Mouse (Mus musculus): ENCODE data around the gene Myo10. TPM values are rescaled to one million over a fixed set of nuclear protein-coding genes. Genes with fewer than 3 reads are reported as not detected.

Myo10 gene
- polyA plus RNA-seq, 1 experiment from 2014 or later: 77.7 TPM

- no peaks in the 10 kb centered on the region for H3K27me3 ChIP-seq
- no peak overlapping the region for H3K4me3 ChIP-seq
- ATAC-seq (ENCODE audit: low FRiP score, low read depth): no peak
- no peak overlapping the region for H3K4me2 ChIP-seq (replicated peaks)
- WGBS: 92% methylated on average over 8 of the region's 8 CpGs
- H3K4me1 ChIP-seq: no peaks in the 10 kb centered on the region
- no peak overlapping the region for H3K27ac ChIP-seq (replicated peaks)
- no peaks in the 10 kb centered on the region for H3K9me3 ChIP-seq
- no peak overlapping the region for H3K9ac ChIP-seq (replicated peaks)
- peaks cover 95% of the 10 kb centered on the region for H3K36me3 ChIP-seq
Measured at GRCm38 (mm10) chr15:25797179-25797578, 174.9 kb downstream of the Myo10 start.

- Histone ChIP-seq H3K4me3 (no peak overlapping the region), H3K27ac (replicated peaks) (no peak overlapping the region), H3K4me1 (no peaks in the 10 kb centered on the region), H3K4me2 (replicated peaks) (no peak overlapping the region), H3K36me3 (peaks cover 96% of the 10 kb centered on the region), H3K9me3 (no peaks in the 10 kb centered on the region), H3K27me3 (no peaks in the 10 kb centered on the region), H3K9ac (replicated peaks) (no peak overlapping the region)
- WGBS: 100% methylated on average over 1 of the region's 1 CpGs
- no peak for ATAC-seq (ENCODE audit: low FRiP score, low read depth)
Measured at GRCm38 (mm10) chr15:25797888-25798287, 175.6 kb downstream of the Myo10 start.

GRCm38 (mm10) chr15:25801726-25802125, 179.4 kb downstream of the Myo10 start:
- WGBS: 86% methylated on average over 5 of the region's 5 CpGs

GRCm38 (mm10) chr15:25802194-25802593, 179.9 kb downstream of the Myo10 start:
- ATAC-seq (ENCODE audit: low FRiP score, low read depth): no peak
- Histone ChIP-seq H3K4me3 (no peak overlapping the region), H3K9me3 (no peaks in the 10 kb centered on the region), H3K9ac (replicated peaks) (no peak overlapping the region), H3K4me2 (replicated peaks) (no peak overlapping the region), H3K27me3 (no peaks in the 10 kb centered on the region), H3K4me1 (no peaks in the 10 kb centered on the region), H3K36me3 (peaks cover 98% of the 10 kb centered on the region), H3K27ac (replicated peaks) (no peak overlapping the region)
- 92% methylated on average over 8 of the region's 8 CpGs for WGBS

More at GRCm38 (mm10) chr15:25801726-25802125, 179.4 kb downstream of the Myo10 start:
- Histone ChIP-seq H3K4me3 (no peak overlapping the region), H3K27ac (replicated peaks) (no peak overlapping the region), H3K9me3 (no peaks in the 10 kb centered on the region), H3K27me3 (no peaks in the 10 kb centered on the region), H3K9ac (replicated peaks) (no peak overlapping the region), H3K36me3 (peaks cover 98% of the 10 kb centered on the region), H3K4me1 (no peaks in the 10 kb centered on the region), H3K4me2 (replicated peaks) (no peak overlapping the region)
- no peak for ATAC-seq (ENCODE audit: low FRiP score, low read depth)

- no peaks in the 10 kb centered on the region for H3K4me1 ChIP-seq
- ATAC-seq (ENCODE audit: low FRiP score, low read depth): no peak
Measured at GRCm38 (mm10) chr15:25803111-25803510, 180.8 kb downstream of the Myo10 start.

GRCm38 (mm10) chr15:25805336-25806110, 183.2 kb downstream of the Myo10 start:
- H3K4me1 ChIP-seq: no peaks in the 10 kb centered on the region

More at GRCm38 (mm10) chr15:25803111-25803510, 180.8 kb downstream of the Myo10 start:
- peaks cover 98% of the 10 kb centered on the region for H3K36me3 ChIP-seq
- no peak overlapping the region for H3K9ac ChIP-seq (replicated peaks)
- no peaks in the 10 kb centered on the region for H3K9me3 ChIP-seq
- no peak overlapping the region for H3K4me2 ChIP-seq (replicated peaks)
- no peaks in the 10 kb centered on the region for H3K27me3 ChIP-seq
- no peak overlapping the region for H3K4me3 ChIP-seq
- WGBS: 88% methylated on average over 15 of the region's 15 CpGs
- no peak overlapping the region for H3K27ac ChIP-seq (replicated peaks)

GRCm38 (mm10) chr15:25806363-25806762, 184.0 kb downstream of the Myo10 start:
- no peaks in the 10 kb centered on the region for H3K4me1 ChIP-seq
- H3K27me3 ChIP-seq: no peaks in the 10 kb centered on the region
- H3K4me2 ChIP-seq (replicated peaks): no peak overlapping the region
- H3K4me3 ChIP-seq: no peak overlapping the region
- no peaks in the 10 kb centered on the region for H3K9me3 ChIP-seq
- WGBS: 95% methylated on average over 17 of the region's 17 CpGs
- H3K27ac ChIP-seq (replicated peaks): no peak overlapping the region
- H3K36me3 ChIP-seq: peaks cover 98% of the 10 kb centered on the region
- ATAC-seq (ENCODE audit: low FRiP score, low read depth): no peak
- no peak overlapping the region for H3K9ac ChIP-seq (replicated peaks)

More at GRCm38 (mm10) chr15:25805336-25806110, 183.2 kb downstream of the Myo10 start:
- H3K36me3 ChIP-seq: peaks cover 98% of the 10 kb centered on the region
- H3K9me3 ChIP-seq: no peaks in the 10 kb centered on the region
- H3K4me2 ChIP-seq (replicated peaks): no peak overlapping the region
- no peak overlapping the region for H3K27ac ChIP-seq (replicated peaks)
- H3K27me3 ChIP-seq: no peaks in the 10 kb centered on the region
- no peak overlapping the region for H3K9ac ChIP-seq (replicated peaks)
- peak; percentile 23; the same call in 1 of the 2 replicates for ATAC-seq (ENCODE audit: low FRiP score, low read depth)
- 87% methylated on average over 21 of the region's 21 CpGs for WGBS
- H3K4me3 ChIP-seq: no peak overlapping the region

- Histone ChIP-seq H3K4me3 (no peak overlapping the region), H3K36me3 (peaks cover 98% of the 10 kb centered on the region), H3K4me2 (replicated peaks) (no peak overlapping the region), H3K9ac (replicated peaks) (no peak overlapping the region), H3K27ac (replicated peaks) (no peak overlapping the region), H3K27me3 (no peaks in the 10 kb centered on the region), H3K4me1 (no peaks in the 10 kb centered on the region), H3K9me3 (no peaks in the 10 kb centered on the region)
- no peak for ATAC-seq (ENCODE audit: low FRiP score, low read depth)
- WGBS: 97% methylated on average over 9 of the region's 9 CpGs
Measured at GRCm38 (mm10) chr15:25806878-25807277, 184.6 kb downstream of the Myo10 start.

GRCm38 (mm10) chr15:25808677-25809460, 186.5 kb downstream of the Myo10 start:
- ATAC-seq (ENCODE audit: low FRiP score, low read depth): no peak
- H3K4me1 ChIP-seq: no peaks in the 10 kb centered on the region
- 93% methylated on average over 20 of the region's 20 CpGs for WGBS
- no peak overlapping the region for H3K27ac ChIP-seq (replicated peaks)
- H3K4me2 ChIP-seq (replicated peaks): no peak overlapping the region
- H3K9ac ChIP-seq (replicated peaks): no peak overlapping the region
- peaks cover 98% of the 10 kb centered on the region for H3K36me3 ChIP-seq
- H3K27me3 ChIP-seq: no peaks in the 10 kb centered on the region
- peaks cover 2% of the 10 kb centered on the region; the same call in 1 of the 2 replicates for H3K9me3 ChIP-seq
- no peak overlapping the region for H3K4me3 ChIP-seq

- peaks cover 98% of the 10 kb centered on the region for H3K36me3 ChIP-seq
- no peaks in the 10 kb centered on the region for H3K4me1 ChIP-seq
- no peak overlapping the region for H3K4me2 ChIP-seq (replicated peaks)
- ATAC-seq (ENCODE audit: low FRiP score, low read depth): no peak
- no peak overlapping the region for H3K9ac ChIP-seq (replicated peaks)
- no peak overlapping the region for H3K4me3 ChIP-seq
- WGBS: 93% methylated on average over 6 of the region's 6 CpGs
- H3K27me3 ChIP-seq: no peaks in the 10 kb centered on the region
- H3K27ac ChIP-seq (replicated peaks): no peak overlapping the region
- peaks cover 5% of the 10 kb centered on the region; the same call in 1 of the 2 replicates for H3K9me3 ChIP-seq
Measured at GRCm38 (mm10) chr15:25809669-25810068, 187.3 kb downstream of the Myo10 start.

GRCm38 (mm10) chr15:25811834-25812250, 189.5 kb downstream of the Myo10 start:
- H3K4me3 ChIP-seq: no peak overlapping the region
- no peaks in the 10 kb centered on the region for H3K4me1 ChIP-seq
- no peak overlapping the region for H3K4me2 ChIP-seq (replicated peaks)
- no peak overlapping the region for H3K9ac ChIP-seq (replicated peaks)
- no peaks in the 10 kb centered on the region for H3K27me3 ChIP-seq
- H3K27ac ChIP-seq (replicated peaks): no peak overlapping the region
- H3K9me3 ChIP-seq: peaks cover 14% of the 10 kb centered on the region
- 92% methylated on average over 11 of the region's 11 CpGs for WGBS
- H3K36me3 ChIP-seq: peaks cover 93% of the 10 kb centered on the region
- no peak for ATAC-seq (ENCODE audit: low FRiP score, low read depth)

GRCm38 (mm10) chr15:25812479-25812878, 190.2 kb downstream of the Myo10 start:
- WGBS: 81% methylated on average over 12 of the region's 12 CpGs
- H3K36me3 ChIP-seq: peaks cover 86% of the 10 kb centered on the region
- peaks cover 14% of the 10 kb centered on the region for H3K9me3 ChIP-seq
- H3K4me3 ChIP-seq: no peak overlapping the region
- H3K4me1 ChIP-seq: no peaks in the 10 kb centered on the region
- H3K4me2 ChIP-seq (replicated peaks): no peak overlapping the region
- H3K27me3 ChIP-seq: no peaks in the 10 kb centered on the region
- H3K9ac ChIP-seq (replicated peaks): no peak overlapping the region
- H3K27ac ChIP-seq (replicated peaks): no peak overlapping the region
- no peak for ATAC-seq (ENCODE audit: low FRiP score, low read depth)
